Mouse (Mus musculus) forebrain, postnatal 0 days (tissue): Measurements from ENCODE around the gene Pofut2. TPM values are rescaled to one million over a fixed set of nuclear protein-coding genes. Genes with fewer than 3 reads are reported as not detected.
A peak's percentile ranks its signal among the peaks of the same experiment; 100 is the strongest.

ENCODE experiments used
- ATAC-seq: fragments of 200-750 bp; cut with Nextera tagmentation; 2 replicates; pipeline ENCODE4 v1.8.0; 2017; ENCODE audit warnings: mild to moderate bottlenecking, moderate library complexity
- DNase-seq: peaks from one replicate; pipeline ENCODE4 v3.0.0-alpha.2; 2015
- H3K27ac ChIP-seq: fragments of 300-500 bp; sonication (generic); 2 replicates; pipeline ENCODE4 v1.5.1; 2014; ENCODE audit warnings: low read depth, mild to moderate bottlenecking, antibody characterized with exemption, low read length, moderate library complexity, mixed read lengths
- H3K27me3 ChIP-seq: fragments of 300-500 bp; sonication (generic); 2 replicates; pipeline ENCODE4 v1.6.1; 2014; ENCODE audit warnings: mild to moderate bottlenecking, low read length, mixed read lengths; ENCODE audit not compliant: insufficient read depth
- H3K36me3 ChIP-seq: fragments of 300-500 bp; sonication (generic); 2 replicates; pipeline ENCODE4 v1.6.1; 2014; ENCODE audit warnings: mild to moderate bottlenecking, moderate library complexity; ENCODE audit not compliant: insufficient read depth
- H3K4me1 ChIP-seq: fragments of 300-500 bp; sonication (generic); 2 replicates; pipeline ENCODE4 v1.6.1; 2014; ENCODE audit warnings: antibody characterized with exemption; ENCODE audit not compliant: insufficient read depth
- H3K4me2 ChIP-seq: fragments of 300-500 bp; sonication (generic); 2 replicates; pipeline ENCODE4 v1.6.1; 2014; ENCODE audit warnings: low read depth, mild to moderate bottlenecking, moderate library complexity
- H3K4me3 ChIP-seq: fragments of 300-500 bp; sonication (generic); 2 replicates; pipeline ENCODE4 v1.5.1; 2014; ENCODE audit warnings: low read depth, low read length, mixed read lengths
- H3K9ac ChIP-seq: fragments of 300-500 bp; sonication (generic); 2 replicates; pipeline ENCODE4 v1.6.1; 2014; ENCODE audit warnings: mild to moderate bottlenecking
- H3K9me3 ChIP-seq: fragments of 300-500 bp; sonication (generic); 2 replicates; pipeline ENCODE4 v1.6.1; 2016; ENCODE audit warnings: low read length
- CTCF ChIP-seq: sonication (generic); IDR thresholded peaks from 2 replicates; pipeline ENCODE4 v1.5.1; 2016; ENCODE audit warnings: antibody characterized with exemption, control low read depth, low read depth
- WGBS: fragments of 180-500 bp; shearing (Covaris S2); extraction: QIAGEN DNeasy Blood & Tissue Kit; methylation state at CpG from one replicate; pipeline ENCODE4 v1.1.7; 2014; 5-methylcytosine and 5-hydroxymethylcytosine counted together
- polyA plus RNA-seq: library from polyadenylated mRNA; unstranded; fragments of >200 nt; fragmentation: Nextera tagmentation; extraction: Ambion mirVana; gene quantifications from 2 replicates; pipeline ENCODE4 v1.2.1, GENCODE M21; 2015
- total RNA-seq: library from RNA; depleted of rRNA; stranded (reverse); fragments of >200 nt; gene quantifications from 2 replicates; pipeline ENCODE4 v1.2.3, GENCODE M21; 2014

Gene Pofut2
- total and polyA plus RNA-seq, 2 experiments from 2014 or later, result 38.3 to 39.0 TPM

DNA sequence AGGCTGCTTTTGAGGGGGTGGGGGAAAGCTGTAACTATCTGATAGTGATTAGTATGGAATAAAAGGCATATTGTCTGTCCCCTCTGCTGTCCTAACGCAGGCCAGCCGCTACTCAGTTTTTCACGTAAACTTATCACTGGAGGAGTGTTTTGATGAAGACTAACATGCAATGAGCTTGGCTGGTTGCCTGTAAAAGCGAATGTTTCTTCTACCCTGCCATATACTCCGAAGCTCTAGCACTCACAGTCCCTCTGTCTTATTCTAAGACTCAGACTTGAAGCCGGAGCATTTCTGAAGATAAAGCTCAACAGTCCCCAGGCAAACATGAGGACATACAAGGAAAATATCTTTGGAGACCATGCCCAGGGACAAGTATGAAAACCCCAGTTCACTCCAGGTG is 25.8 kb downstream of the Pofut2 start:
- no peaks in the 10 kb centered on the region for H3K9me3 ChIP-seq
- H3K4me2 ChIP-seq, result no peak overlapping the region
- no peak for ATAC-seq
- TF ChIP-seq CTCF, result no peak
- WGBS, result 58% methylated on average over 6 of the region's 6 CpGs
- H3K36me3 ChIP-seq, result no peaks in the 10 kb centered on the region
- no peak overlapping the region for H3K9ac ChIP-seq
- no peak overlapping the region for H3K27ac ChIP-seq
- DNase-seq, result no peak
- H3K4me1 ChIP-seq, result no peaks in the 10 kb centered on the region
- H3K27me3 ChIP-seq, result no peaks in the 10 kb centered on the region
- no peak overlapping the region for H3K4me3 ChIP-seq

DNA sequence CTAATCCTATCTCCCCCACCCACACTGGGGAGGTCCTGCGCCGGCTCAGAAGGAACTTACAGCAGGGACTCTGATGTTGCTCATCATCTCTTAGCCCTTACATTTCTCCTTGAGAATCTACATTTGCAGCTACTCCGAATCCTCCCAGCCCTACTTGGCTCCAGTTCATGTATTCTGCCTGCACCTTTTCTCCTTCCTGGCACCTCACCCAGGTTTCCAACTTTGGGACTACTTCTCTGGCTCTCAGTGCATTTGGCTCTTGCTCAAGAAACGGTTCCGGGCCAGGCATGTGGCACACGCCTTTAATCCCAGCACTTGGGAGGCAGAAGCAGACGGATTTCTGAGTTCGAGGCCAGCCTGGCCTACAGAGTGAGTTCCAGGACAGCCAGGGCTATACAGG is 28.6 kb downstream of the Pofut2 start:
- Histone ChIP-seq H3K4me2 (no peak overlapping the region), H3K4me3 (no peak overlapping the region), H3K27me3 (no peaks in the 10 kb centered on the region), H3K36me3 (no peaks in the 10 kb centered on the region), H3K4me1 (no peaks in the 10 kb centered on the region), H3K9me3 (no peaks in the 10 kb centered on the region), H3K9ac (no peak overlapping the region), H3K27ac (no peak overlapping the region)
- TF ChIP-seq CTCF, result no peak
- WGBS, result 73% methylated on average over 8 of the region's 8 CpGs
- no peak for DNase-seq
- ATAC-seq, result no peak

DNA sequence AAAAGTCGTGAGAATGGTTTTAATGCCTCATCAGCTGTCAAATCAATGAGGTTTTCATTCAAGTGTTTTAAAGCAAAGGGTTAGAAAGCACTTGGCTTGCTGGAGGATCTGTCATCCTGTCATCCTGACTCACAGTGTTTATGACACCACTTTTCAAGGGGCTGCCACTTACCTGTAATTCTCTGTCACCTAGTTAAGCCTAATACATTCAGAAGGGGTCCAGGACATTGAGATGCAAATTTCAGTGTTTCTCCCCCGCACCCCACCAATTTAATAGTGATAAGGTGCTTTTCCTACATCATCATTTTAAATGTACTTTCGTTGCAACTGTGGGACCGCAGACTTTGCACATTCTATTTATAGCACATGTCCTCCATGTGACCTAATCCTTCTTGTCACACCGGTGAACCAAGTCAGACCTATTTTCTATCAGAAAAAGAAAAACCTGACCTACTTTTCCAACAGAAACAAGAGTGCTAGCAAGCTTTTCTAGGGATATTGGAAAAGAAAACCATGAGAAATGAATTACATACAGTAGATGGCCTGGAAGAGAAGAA is 29.7 kb downstream of the Pofut2 start:
- peak; percentile 41; the same call in 1 of the 2 replicates for ATAC-seq
- Histone ChIP-seq H3K27ac (no peak overlapping the region), H3K9me3 (no peaks in the 10 kb centered on the region), H3K4me3 (no peak overlapping the region), H3K4me2 (no peak overlapping the region), H3K27me3 (no peaks in the 10 kb centered on the region), H3K4me1 (no peaks in the 10 kb centered on the region), H3K36me3 (0 out of 2 replicates have a peak, but pooled peaks cover 7% of the 10 kb centered on the region), H3K9ac (no peak overlapping the region)
- peak; percentile 9 for DNase-seq
- 36% methylated on average over 5 of the region's 5 CpGs for WGBS
- TF ChIP-seq CTCF, result no peak

DNA sequence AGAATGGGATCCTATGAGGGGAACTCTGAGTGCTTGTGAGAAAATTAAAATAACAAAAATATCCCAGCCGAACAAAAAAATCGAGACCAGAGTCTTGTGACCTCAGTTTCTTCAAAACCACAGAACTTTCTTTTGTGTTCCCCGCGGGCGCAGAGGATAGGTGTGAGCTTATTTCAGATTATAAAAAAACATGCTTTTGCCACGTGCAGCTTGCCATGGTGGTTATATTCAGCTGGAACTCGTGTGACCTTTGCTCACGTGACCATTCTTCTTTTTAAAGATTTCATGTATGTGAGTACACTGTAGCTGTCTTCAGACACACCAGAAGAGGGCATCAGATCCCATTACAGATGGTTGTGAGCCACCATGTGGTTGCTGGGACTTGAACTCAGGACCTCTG is 30.5 kb downstream of the Pofut2 start:
- H3K4me1 ChIP-seq, result no peaks in the 10 kb centered on the region
- no peak overlapping the region for H3K4me3 ChIP-seq
- H3K27ac ChIP-seq, result no peak overlapping the region
- peaks cover 13% of the 10 kb centered on the region; the same call in 1 of the 2 replicates for H3K36me3 ChIP-seq
- ATAC-seq (no peak), DNase-seq (no peak)
- 82% methylated on average over 8 of the region's 8 CpGs for WGBS
- TF ChIP-seq CTCF, result no peak
- H3K9me3 ChIP-seq, result no peaks in the 10 kb centered on the region
- H3K4me2 ChIP-seq, result no peak overlapping the region
- no peaks in the 10 kb centered on the region for H3K27me3 ChIP-seq
- H3K9ac ChIP-seq, result no peak overlapping the region

DNA sequence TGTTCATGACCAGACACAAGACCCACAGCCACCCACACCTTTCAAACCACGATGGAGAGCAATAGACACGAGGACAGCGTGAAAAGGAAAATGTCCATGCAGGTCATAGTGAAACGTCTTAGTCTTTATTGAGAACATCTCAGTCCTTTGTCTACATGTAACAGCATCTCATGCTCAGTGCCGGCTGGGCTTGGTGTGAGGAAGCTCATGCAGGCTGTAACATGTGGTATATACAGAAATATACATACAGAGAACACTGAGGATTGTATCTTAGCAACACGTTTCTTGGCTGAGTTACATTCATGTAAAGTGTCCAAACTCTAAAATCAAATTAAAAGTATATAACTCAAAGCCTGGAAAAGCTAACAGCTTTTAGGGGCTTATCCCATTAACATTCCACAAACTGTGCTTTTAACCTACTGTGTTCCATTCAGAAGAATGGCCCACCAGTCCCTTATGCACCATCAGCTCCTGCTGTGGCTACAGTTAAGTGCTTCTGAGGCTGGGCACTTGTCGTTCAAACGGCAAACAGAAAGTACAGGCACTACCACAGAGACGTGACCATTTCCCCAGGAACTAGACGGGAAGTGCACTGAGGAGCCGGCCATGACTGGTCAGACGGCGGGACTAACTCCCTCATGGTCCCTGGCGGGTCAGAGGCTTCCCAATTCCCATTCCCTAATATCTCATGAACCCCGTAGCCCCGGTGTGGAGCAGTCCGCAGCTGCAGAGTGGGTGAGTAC is 31.8 kb downstream of the Pofut2 start:
- peaks cover 16% of the 10 kb centered on the region; the same call in 1 of the 2 replicates for H3K36me3 ChIP-seq
- WGBS, result 73% methylated on average over 17 of the region's 17 CpGs
- H3K27me3 ChIP-seq, result no peaks in the 10 kb centered on the region
- DNase-seq (peak; percentile 74), ATAC-seq (peak; percentile 92)
- peak overlapping the region; percentile 85 for H3K27ac ChIP-seq
- no peak overlapping the region for H3K9ac ChIP-seq
- no peak overlapping the region for H3K4me2 ChIP-seq
- no peak overlapping the region for H3K4me3 ChIP-seq
- H3K4me1 ChIP-seq, result no peaks in the 10 kb centered on the region
- TF ChIP-seq CTCF, result no peak
- H3K9me3 ChIP-seq, result no peaks in the 10 kb centered on the region

DNA sequence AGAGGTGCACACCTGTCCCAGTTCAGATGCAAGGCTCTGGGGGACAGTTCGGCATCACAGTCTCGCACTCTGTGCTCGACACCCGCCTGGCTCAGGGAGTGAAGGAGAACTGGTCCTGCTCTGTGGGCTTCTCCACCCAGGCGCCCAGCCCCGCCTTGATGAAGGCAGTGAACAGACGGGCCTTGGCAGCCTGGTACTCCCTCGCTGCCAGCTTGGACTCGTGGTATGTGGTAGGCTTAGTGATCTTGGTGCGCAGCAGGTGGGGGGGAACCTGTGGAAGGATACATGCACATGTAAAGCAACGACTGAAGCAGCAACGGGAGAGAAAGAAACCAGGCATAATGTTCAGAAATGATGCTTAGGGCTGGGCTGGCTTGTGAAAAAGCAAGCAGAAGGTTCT is 35.7 kb downstream of the Pofut2 start:
- Histone ChIP-seq H3K4me2 (no peak overlapping the region), H3K27ac (no peak overlapping the region), H3K9me3 (no peaks in the 10 kb centered on the region), H3K4me3 (no peak overlapping the region), H3K27me3 (no peaks in the 10 kb centered on the region), H3K9ac (no peak overlapping the region), H3K36me3 (peaks cover 17% of the 10 kb centered on the region), H3K4me1 (no peaks in the 10 kb centered on the region)
- ATAC-seq, result no peak
- peak; percentile 20 for DNase-seq
- TF ChIP-seq CTCF, result no peak
- WGBS, result 82% methylated on average over 12 of the region's 12 CpGs

DNA sequence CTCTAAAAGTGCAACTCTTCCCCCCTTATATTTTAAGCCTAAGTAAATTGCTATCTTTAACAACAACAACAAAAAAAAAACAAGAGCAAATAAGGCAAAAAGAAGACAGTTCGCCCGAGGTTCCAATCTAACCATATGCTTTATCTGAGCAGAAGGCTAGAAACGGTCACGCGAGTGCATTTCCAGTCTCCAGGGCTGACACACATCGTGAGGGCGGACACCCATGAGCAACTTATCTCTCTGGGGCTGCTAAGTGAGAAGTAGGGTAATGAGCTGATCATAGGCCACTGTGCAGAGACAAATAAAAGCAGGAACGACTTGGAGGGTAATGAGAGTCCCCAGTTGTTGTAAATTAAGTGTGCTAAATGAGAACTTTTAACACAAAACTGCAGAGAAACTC is 39.6 kb downstream of the Pofut2 start:
- Histone ChIP-seq H3K4me1 (no peaks in the 10 kb centered on the region), H3K9ac (no peak overlapping the region), H3K4me2 (no peak overlapping the region), H3K27me3 (no peaks in the 10 kb centered on the region), H3K36me3 (peaks cover 27% of the 10 kb centered on the region), H3K27ac (no peak overlapping the region), H3K4me3 (no peak overlapping the region), H3K9me3 (no peaks in the 10 kb centered on the region)
- DNase-seq (no peak), ATAC-seq (no peak)
- TF ChIP-seq CTCF, result no peak
- WGBS, result 85% methylated on average over 8 of the region's 8 CpGs
